Mouse (Mus musculus): ENCODE measurements around the gene Trpc4ap.
"Not testable (repeated sequence)": the region's sequence is repeated elsewhere in the genome, so short reads cannot be mapped to it uniquely, and the experiment has no call there.

Trpc4ap gene

GRCm38 (mm10) chr2:155613953-155614352 is 78.2 kb downstream of the Trpc4ap start:
- DNase-seq (ENCODE audit: low spot score in 2 of 2), result no peak

GRCm38 (mm10) chr2:155613326-155613755 is 78.8 kb downstream of the Trpc4ap start:
- peak in 1 of 2 experiments; percentile 35 for DNase-seq (ENCODE audit: low spot score in 2 of 2)

GRCm38 (mm10) chr2:155611834-155612550 is 80.2 kb downstream of the Trpc4ap start:
- no peak for DNase-seq (ENCODE audit: low spot score in 2 of 2)

GRCm38 (mm10) chr2:155610978-155611377 is 81.2 kb downstream of the Trpc4ap start, which contains the start of gene Myh7b:
Gene Myh7b, plus strand, starts transcription at chr2:155611212.
- no peak for DNase-seq (ENCODE audit: low spot score in 2 of 2)

GRCm38 (mm10) chr2:155606360-155606759 is 85.8 kb downstream of the Trpc4ap start:
- DNase-seq (ENCODE audit: low spot score in 2 of 2), result no peak

GRCm38 (mm10) chr2:155605236-155605589 is 87.0 kb downstream of the Trpc4ap start:
- DNase-seq (ENCODE audit: low spot score in 2 of 2), result not testable (repeated sequence)

- no peak for DNase-seq (ENCODE audit: low spot score in 2 of 2)
Measured at GRCm38 (mm10) chr2:155604560-155605235, 87.5 kb downstream of the Trpc4ap start.

GRCm38 (mm10) chr2:155603707-155604106 is 88.5 kb downstream of the Trpc4ap start:
- no peak for DNase-seq (ENCODE audit: low spot score in 2 of 2)

GRCm38 (mm10) chr2:155595516-155595915 is 96.7 kb downstream of the Trpc4ap start:
- no peak for DNase-seq (ENCODE audit: low spot score in 2 of 2)

GRCm38 (mm10) chr2:155592854-155593283 is 99.3 kb downstream of the Trpc4ap start:
- DNase-seq (ENCODE audit: low spot score in 2 of 2), result no peak

- DNase-seq (ENCODE audit: low spot score in 2 of 2), result peak; percentile 95 to 98
Measured at GRCm38 (mm10) chr2:155592137-155592853, 99.9 kb downstream of the Trpc4ap start, which contains the start of gene Gss. Gene Gss, minus strand, starts transcription at chr2:155592810.

GRCm38 (mm10) chr2:155591676-155592075 is 100.5 kb downstream of the Trpc4ap start:
- no peak for DNase-seq (ENCODE audit: low spot score in 2 of 2)

GRCm38 (mm10) chr2:155590876-155591275 is 101.3 kb downstream of the Trpc4ap start:
- DNase-seq (ENCODE audit: low spot score in 2 of 2), result no peak

- DNase-seq (ENCODE audit: low spot score in 2 of 2), result no peak
Measured at GRCm38 (mm10) chr2:155589521-155589920, 102.7 kb downstream of the Trpc4ap start.

GRCm38 (mm10) chr2:155588136-155588535 is 104.0 kb downstream of the Trpc4ap start:
- DNase-seq (ENCODE audit: low spot score in 2 of 2), result no peak

- DNase-seq (ENCODE audit: low spot score in 2 of 2), result no peak
Measured at GRCm38 (mm10) chr2:155585486-155585885, 106.7 kb downstream of the Trpc4ap start.

GRCm38 (mm10) chr2:155585082-155585481 is 107.1 kb downstream of the Trpc4ap start:
- DNase-seq (ENCODE audit: low spot score in 2 of 2), result no peak

Data from frontal cortex, postnatal 14 days (tissue).